Mouse (Mus musculus): ENCODE measurements around the gene Fgd5.

The Fgd5 gene

DNA sequence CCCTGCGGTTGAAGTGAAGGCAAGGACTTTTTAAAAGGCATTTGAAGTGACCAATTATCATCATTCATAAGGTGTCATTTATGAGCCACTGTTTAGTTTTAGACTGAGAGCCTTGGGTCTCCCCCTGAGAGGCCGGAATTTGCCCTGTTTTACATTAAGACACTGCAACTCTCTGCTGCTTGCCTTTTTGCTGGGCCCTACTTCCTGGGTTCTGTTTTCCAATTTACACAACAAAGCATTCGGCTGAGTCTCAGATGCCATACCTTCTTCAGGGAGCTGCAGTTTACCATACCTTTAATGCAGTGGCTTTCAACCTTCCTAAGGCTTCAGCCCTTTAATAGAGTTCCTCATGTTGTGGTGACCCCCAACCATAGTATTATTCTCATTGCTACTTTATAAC is 26.1 kb downstream of the Fgd5 start:
- 86% methylated on average over 3 of the region's 3 CpGs for WGBS

DNA sequence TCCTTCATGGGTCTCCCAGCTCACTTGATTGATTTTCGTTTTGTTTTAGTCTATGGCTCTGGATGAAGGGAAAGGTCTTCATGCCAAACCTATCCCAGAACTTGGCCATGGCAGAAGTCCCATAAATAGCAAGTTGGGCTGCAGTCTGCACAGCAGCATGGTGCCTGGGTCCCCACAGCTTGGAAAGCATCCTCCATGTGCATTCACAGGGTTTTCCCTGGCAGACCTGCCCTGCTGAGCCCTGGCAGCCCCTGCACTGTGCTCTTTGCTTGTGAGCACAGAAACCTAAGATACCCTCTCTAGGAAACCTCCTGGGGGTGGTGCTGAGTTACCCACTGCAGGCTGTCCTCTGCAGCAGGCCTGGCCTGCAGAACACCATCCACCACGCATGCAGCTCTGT is 32.2 kb downstream of the Fgd5 start:
- WGBS, result 68% methylated on average over 2 of the region's 2 CpGs

DNA sequence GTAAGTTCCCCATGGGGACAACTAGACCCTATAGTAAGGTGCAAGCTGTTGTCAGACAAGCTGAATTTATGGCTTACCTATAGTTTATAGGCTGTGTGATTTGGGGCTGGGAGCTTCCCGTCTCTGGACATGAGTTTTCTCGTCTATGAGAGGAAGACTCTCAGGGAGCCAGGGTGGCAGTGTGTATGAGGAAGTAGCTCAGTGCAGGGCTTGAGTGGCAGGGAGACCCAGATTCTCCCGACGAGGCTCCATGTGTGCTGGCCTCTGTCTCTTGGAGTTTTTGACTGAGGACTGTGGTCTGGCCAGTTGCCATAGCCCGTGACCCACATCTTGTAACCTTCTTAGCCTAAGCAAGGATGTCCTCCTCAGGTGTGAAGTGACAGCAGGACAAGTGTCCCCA is 33.7 kb downstream of the Fgd5 start:
- WGBS, result 76% methylated on average over 5 of the region's 5 CpGs

DNA sequence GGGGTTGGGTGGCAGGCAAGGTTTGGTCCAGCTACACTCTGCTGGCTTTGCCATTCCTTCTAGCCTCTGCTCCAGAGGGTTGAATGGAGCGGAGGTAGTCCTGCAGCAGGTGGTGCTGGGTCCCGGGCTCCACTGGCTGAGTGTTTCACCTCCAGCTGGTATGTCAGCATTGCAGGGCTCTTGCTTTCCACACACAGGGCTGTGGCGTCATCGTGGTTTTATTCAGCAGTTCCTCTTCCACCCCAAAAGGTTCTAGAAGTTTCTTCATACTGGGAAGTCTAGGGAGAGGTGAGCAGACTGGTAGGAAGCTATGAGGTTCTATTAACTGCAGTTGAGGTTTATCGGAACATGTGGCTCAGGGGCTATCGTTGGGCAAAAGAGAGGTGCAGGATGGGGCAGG is 34.4 kb downstream of the Fgd5 start:
- WGBS, result 92% methylated on average over 6 of the region's 6 CpGs

- WGBS, result 71% methylated on average over 3 of the region's 3 CpGs
Measured at GRCm38 (mm10) chr6:92013620-92014019, 34.9 kb downstream of the Fgd5 start.

DNA sequence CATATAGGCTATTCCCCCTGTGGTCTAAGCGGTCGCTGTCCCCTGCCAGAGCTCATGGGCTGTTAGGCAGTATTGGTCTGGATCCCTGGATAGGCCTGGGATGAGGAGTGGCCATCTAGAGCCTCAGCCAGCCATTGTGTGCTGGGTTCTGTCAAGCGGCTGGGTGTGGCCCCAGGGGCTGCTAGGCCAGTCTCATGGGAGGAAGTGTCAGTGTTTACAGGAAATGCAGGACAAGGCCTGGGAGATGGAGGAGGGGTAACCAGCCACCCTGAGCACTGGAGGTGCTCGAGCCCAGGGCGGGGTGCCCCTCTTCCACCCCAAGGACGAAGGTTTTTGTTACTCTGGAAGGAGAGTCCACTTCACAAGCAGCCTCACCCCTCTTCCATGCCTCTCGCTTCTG is 36.3 kb downstream of the Fgd5 start:
- WGBS, result 83% methylated on average over 7 of the region's 7 CpGs

- 69% methylated on average over 5 of the region's 5 CpGs for WGBS
Measured at GRCm38 (mm10) chr6:92015848-92016247, 37.2 kb downstream of the Fgd5 start.

DNA sequence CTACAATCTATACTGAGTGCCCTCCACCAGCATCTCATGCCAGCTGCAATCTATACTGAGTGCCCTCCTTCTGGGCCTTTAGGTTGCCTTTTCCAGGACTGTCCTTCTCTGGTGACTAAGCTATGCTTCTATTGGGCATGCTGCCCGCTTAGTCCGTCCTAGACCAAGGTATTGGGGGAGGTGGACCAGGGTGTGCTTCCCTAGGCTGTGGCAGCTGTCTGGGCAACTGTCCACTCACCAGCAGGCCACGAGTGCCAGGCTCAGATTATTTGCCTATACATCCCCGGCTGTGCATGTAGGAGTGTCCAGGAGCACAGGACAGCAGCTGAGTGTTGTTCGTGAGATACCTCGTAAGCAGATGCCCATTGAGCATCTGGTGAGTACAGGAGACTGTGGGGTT is 38.1 kb downstream of the Fgd5 start:
- 65% methylated on average over 6 of the region's 6 CpGs for WGBS

GRCm38 (mm10) chr6:92018421-92018820 is 39.7 kb downstream of the Fgd5 start:
- 77% methylated on average over 6 of the region's 6 CpGs for WGBS

GRCm38 (mm10) chr6:92021061-92021460 is 42.4 kb downstream of the Fgd5 start:
- 89% methylated on average over 9 of the region's 9 CpGs for WGBS

DNA sequence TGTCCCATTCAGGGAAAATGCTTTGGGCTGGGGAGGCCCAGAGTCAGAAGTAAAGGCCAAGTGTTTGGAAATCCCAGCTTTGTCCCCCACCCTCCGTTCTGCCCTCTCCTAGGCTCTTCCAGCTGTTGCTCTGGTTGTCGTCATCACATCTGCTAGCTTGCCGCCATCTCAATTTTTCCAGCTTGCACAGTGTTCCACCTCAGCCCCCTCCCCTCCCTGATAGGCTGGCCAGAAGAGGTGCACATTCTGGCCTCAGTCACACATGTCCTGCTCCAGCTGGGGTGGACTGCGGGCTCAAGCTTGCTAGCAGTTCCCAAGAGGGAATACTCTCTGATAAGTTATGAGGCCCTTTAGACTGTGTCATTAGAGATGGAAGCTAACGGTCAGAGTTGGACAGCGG is 42.8 kb downstream of the Fgd5 start:
- WGBS, result 96% methylated on average over 6 of the region's 6 CpGs

GRCm38 (mm10) chr6:92025252-92025651 is 46.6 kb downstream of the Fgd5 start:
- no CpG with 5 or more reads among the region's 1 CpGs for WGBS

- WGBS, result 85% methylated on average over 4 of the region's 4 CpGs
Measured at GRCm38 (mm10) chr6:92027379-92027778, 48.7 kb downstream of the Fgd5 start.

DNA sequence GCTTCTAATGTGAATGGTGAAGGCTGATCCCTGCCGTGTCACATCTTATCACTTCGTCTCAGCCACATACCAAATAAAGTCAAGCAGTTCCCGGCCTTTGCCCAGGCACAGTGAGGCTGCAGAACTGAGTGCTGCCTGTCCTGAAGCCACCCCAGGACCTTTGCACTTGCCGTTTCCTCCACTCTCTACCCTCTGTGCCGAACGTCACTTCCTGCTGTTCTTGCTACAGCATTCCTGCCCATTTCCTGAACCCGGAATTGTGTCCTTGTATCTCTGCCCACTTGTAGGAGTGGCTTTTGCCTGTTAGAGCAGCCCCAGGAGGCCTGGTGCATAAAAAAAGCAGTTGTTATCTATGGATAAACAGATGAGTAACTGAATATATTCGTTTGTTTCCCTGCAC is 52.0 kb downstream of the Fgd5 start:
- 83% methylated on average over 8 of the region's 8 CpGs for WGBS

DNA sequence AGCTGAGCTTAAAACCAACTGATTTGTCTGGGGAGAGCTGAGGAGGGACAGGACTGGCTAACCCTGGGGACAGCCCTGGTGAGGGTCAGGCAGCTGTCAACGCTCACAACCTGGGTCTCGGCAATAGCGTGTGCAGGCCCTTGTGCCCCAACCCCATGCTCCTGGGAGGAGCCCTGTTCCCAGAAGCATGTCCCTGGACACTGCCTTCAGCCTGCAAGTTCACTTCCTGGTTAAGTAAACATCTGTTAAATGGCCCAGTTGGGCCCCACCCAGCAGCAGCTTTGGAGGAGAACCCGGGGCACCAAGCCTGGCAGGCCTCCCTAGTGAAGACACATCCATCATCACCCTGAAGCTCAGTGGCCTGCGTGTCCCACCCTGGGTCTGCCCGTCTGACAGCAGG is 56.0 kb downstream of the Fgd5 start:
- 81% methylated on average over 6 of the region's 6 CpGs for WGBS

GRCm38 (mm10) chr6:92036372-92036771 is 57.7 kb downstream of the Fgd5 start:
- 58% methylated on average over 5 of the region's 5 CpGs for WGBS

- WGBS, result 32% methylated on average over 3 of the region's 3 CpGs
Measured at GRCm38 (mm10) chr6:92038158-92038557, 59.5 kb downstream of the Fgd5 start.

DNA sequence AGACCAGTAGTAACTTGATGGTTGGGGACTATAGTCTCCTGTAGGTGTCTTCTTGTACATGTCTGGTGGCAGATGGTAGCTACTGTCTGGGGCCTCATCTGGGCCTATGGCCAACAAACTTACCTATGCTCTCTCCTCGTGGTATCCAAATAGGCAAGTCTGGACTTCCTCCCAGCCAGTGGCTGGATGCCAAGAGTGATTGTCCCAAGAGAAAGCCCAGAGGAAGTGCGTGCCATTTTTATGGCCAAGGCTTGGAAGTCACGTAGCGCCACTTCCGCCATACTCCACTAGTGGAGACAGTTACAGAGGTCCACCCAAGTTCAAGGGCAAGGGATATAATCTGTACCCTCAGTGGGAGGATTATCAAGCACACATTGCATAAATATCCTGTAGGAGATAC is 62.6 kb downstream of the Fgd5 start:
- 79% methylated on average over 5 of the region's 5 CpGs for WGBS

DNA sequence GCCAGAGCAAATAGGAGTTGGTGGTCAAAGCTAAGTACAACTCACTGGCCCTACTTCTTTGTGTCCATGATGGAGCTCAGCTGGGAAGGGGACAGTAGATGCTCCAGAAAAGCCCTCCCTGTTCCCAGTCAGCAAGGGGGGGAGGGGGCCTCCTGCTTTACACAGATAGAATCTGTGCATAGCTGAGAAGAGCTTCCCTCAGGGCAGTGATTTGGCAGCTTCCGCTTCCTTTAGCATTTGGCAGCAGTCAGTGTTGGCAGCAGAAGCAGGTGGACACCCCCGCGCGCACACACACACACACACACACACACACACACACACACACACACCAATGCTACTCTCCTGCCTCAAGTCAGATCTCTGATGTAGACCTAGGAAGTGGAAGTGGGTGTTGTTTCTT is 63.4 kb downstream of the Fgd5 start:
- WGBS, result 31% methylated on average over 4 of the region's 4 CpGs

- WGBS, result 39% methylated on average over 1 of the region's 1 CpGs
Measured at GRCm38 (mm10) chr6:92042850-92043249, 64.2 kb downstream of the Fgd5 start.

DNA sequence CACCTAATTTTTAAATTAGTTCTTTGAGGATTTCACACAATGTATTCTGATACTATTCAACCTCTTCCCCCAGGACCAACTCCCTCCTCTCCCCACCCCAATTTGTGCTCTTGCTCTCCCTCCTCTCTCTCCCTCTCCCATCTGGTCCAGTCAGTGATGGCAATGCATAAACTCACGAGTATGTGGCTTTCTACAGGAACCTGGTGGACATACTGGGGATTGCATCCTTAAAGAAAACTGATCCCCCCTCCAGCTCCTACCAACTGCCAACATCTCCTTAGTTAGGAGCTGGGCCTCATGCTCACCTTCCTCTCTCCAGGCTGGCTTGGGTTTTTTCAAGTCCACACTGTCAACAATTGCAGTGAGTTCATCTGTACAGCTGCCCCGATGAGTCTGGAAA is 79.1 kb downstream of the Fgd5 start:
- WGBS, result 62% methylated on average over 2 of the region's 2 CpGs

DNA sequence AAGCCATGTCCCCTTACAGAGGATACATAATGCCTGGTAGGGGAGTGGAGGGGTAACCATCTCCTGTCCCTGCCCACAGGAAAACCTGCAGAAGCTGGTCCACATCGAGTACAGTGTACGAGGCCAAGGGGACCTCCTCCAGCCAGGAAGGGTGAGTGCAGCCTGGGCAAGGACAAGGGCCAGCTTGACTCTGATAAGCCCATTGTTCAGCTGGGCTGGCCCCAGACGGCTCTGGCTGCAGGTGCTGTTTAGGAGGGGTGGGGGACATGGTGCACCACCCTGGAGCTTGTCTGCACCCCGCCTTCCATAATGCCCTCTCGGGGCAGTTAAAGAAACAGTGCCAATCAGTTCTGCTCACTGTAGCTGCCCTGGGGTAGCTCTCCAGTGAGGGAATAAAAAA is 83.0 kb downstream of the Fgd5 start:
- 53% methylated on average over 5 of the region's 5 CpGs for WGBS

DNA sequence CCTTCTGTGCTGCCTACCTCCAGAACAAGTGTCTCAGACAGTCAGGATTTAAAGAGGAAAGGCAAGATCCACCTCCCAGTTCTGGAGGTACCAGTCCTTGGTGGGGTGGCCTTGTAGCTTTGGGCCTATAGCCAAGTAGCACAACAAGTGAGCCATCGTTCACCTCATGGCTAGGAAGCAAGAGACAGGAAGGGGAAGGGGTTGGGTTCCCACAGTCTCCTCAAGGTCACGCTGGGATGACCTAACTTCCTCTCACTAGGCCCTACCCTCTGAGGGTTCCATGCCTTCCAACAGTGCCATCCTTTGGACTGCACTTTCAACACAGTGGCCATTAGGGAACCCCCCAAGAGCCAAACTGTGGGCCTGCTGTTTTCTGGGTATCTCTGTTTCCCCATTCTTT is 84.8 kb downstream of the Fgd5 start:
- 80% methylated on average over 2 of the region's 2 CpGs for WGBS

GRCm38 (mm10) chr6:92064101-92064500 is 85.4 kb downstream of the Fgd5 start:
- 47% methylated on average over 10 of the region's 10 CpGs for WGBS
